Mouse (Mus musculus): ENCODE results near the gene Pold4. TPM values are rescaled to one million over a fixed set of nuclear protein-coding genes. Genes with fewer than 3 reads are reported as not detected.

Gene Pold4
- polyA plus RNA-seq, 1 experiment from 2014 or later, result 12.6 TPM

GRCm38 (mm10) chr19:4219943-4220342 lies 11.8 kb upstream of the Pold4 start:
- Histone ChIP-seq H3K36me3 (ENCODE audit: control insufficient read depth, insufficient read depth, low read length) (peaks cover 8% of the 10 kb centered on the region), H3K4me1 (ENCODE audit: control insufficient read depth, insufficient read depth, low read length) (peaks cover 30% of the 10 kb centered on the region), H3K4me2 (ENCODE audit: low read depth, severe bottlenecking) (no peak overlapping the region), H3K9me3 (ENCODE audit: control insufficient read depth, low read length) (no peaks in the 10 kb centered on the region), H3K9ac (ENCODE audit: low read length) (no peak overlapping the region), H3K4me3 (ENCODE audit: low read depth, low read length) (no peak overlapping the region), H3K27ac (replicated peaks; ENCODE audit: low read depth, low read length) (no peak overlapping the region), H3K27me3 (ENCODE audit: control insufficient read depth, insufficient read depth, low read length) (no peaks in the 10 kb centered on the region)
- ATAC-seq (ENCODE audit: insufficient number of reproducible peaks, low FRiP score, low TSS enrichment, low read depth), result no peak
- 85% methylated on average over 6 of the region's 6 CpGs for WGBS
- DNase-seq (ENCODE audit: low spot score), result no peak

DNA sequence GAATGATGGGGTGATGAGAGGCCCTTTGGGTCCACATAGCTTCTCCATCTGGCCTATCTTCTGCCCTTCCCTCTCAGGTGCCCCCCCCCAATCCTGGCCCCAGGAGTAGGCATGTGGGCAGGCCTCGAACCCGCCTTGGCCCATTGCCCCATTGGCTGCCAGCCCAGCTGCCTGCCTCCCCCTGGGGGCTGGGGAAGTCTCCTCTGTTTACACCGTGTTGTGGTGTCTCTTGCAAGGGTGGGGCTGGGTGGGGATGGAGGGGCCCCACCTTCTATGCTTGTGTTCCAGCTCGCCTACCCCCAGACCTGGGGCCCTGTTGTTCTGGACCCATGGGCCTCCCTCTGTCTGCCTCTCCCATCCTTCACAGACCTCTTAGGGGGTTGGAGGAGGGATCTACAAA lies 11.3 kb upstream of the Pold4 start:
- Histone ChIP-seq H3K9me3 (ENCODE audit: control insufficient read depth, low read length) (no peaks in the 10 kb centered on the region), H3K27ac (replicated peaks; ENCODE audit: low read depth, low read length) (no peak overlapping the region), H3K27me3 (ENCODE audit: control insufficient read depth, insufficient read depth, low read length) (no peaks in the 10 kb centered on the region), H3K36me3 (ENCODE audit: control insufficient read depth, insufficient read depth, low read length) (peaks cover 8% of the 10 kb centered on the region), H3K4me3 (ENCODE audit: low read depth, low read length) (no peak overlapping the region), H3K4me1 (ENCODE audit: control insufficient read depth, insufficient read depth, low read length) (peaks cover 30% of the 10 kb centered on the region), H3K9ac (ENCODE audit: low read length) (no peak overlapping the region), H3K4me2 (ENCODE audit: low read depth, severe bottlenecking) (no peak overlapping the region)
- DNase-seq (ENCODE audit: low spot score) (no peak), ATAC-seq (ENCODE audit: insufficient number of reproducible peaks, low FRiP score, low TSS enrichment, low read depth) (no peak)
- WGBS, result 73% methylated on average over 4 of the region's 4 CpGs

- Histone ChIP-seq H3K9me3 (ENCODE audit: control insufficient read depth, low read length) (no peaks in the 10 kb centered on the region), H3K4me3 (ENCODE audit: low read depth, low read length) (no peak overlapping the region), H3K4me1 (ENCODE audit: control insufficient read depth, insufficient read depth, low read length) (peaks cover 24% of the 10 kb centered on the region), H3K36me3 (ENCODE audit: control insufficient read depth, insufficient read depth, low read length) (peaks cover 8% of the 10 kb centered on the region), H3K27ac (replicated peaks; ENCODE audit: low read depth, low read length) (no peak overlapping the region), H3K27me3 (ENCODE audit: control insufficient read depth, insufficient read depth, low read length) (no peaks in the 10 kb centered on the region), H3K4me2 (ENCODE audit: low read depth, severe bottlenecking) (no peak overlapping the region), H3K9ac (ENCODE audit: low read length) (no peak overlapping the region)
- no peak for ATAC-seq (ENCODE audit: insufficient number of reproducible peaks, low FRiP score, low TSS enrichment, low read depth)
- WGBS, result 33% methylated on average over 14 of the region's 14 CpGs
- no peak for DNase-seq (ENCODE audit: low spot score)
Measured at GRCm38 (mm10) chr19:4220957-4221743, 10.5 kb upstream of the Pold4 start.

DNA sequence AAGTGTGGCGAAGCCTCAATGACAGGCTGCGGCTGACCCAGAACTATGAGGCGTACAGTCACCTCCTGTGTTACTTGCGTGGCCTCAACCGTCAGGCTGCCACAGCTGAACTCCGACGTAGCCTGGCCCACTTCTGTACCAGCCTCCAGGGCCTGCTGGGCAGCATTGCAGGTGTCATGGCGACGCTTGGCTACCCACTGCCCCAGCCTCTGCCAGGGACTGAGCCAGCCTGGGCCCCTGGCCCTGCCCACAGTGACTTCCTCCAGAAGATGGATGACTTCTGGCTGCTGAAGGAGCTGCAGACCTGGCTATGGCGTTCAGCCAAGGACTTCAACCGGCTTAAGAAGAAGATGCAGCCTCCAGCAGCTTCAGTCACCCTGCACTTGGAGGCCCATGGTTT lies 9.5 kb upstream of the Pold4 start:
- no peaks in the 10 kb centered on the region for H3K9me3 ChIP-seq (ENCODE audit: control insufficient read depth, low read length)
- peaks cover 13% of the 10 kb centered on the region for H3K4me1 ChIP-seq (ENCODE audit: control insufficient read depth, insufficient read depth, low read length)
- no peak overlapping the region for H3K27ac ChIP-seq (replicated peaks; ENCODE audit: low read depth, low read length)
- 76% methylated on average over 11 of the region's 11 CpGs for WGBS
- H3K4me3 ChIP-seq (ENCODE audit: low read depth, low read length), result no peak overlapping the region
- ATAC-seq (ENCODE audit: insufficient number of reproducible peaks, low FRiP score, low TSS enrichment, low read depth) (no peak), DNase-seq (ENCODE audit: low spot score) (no peak)
- peaks cover 8% of the 10 kb centered on the region for H3K36me3 ChIP-seq (ENCODE audit: control insufficient read depth, insufficient read depth, low read length)
- H3K9ac ChIP-seq (ENCODE audit: low read length), result no peak overlapping the region
- H3K4me2 ChIP-seq (ENCODE audit: low read depth, severe bottlenecking), result no peak overlapping the region
- H3K27me3 ChIP-seq (ENCODE audit: control insufficient read depth, insufficient read depth, low read length), result no peaks in the 10 kb centered on the region

DNA sequence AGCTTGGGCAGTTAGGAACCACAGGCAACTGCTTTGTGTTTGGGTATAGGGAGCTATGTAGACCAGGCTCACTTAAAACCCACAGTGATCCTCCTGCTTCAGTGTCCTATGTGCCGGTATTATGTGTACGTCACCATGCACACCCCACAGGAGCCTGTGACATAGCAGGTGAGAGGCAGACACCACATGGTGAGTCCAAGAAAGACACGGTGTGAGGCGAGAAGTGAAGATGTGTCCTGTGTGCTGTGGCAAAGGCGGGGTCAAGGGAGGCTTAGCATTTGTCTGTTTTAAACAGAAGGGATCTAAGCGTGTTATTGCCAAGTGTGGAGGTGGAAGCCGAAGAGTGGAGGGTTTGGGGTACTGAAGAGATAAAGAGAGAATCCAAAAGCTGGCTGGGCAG lies 4.9 kb upstream of the Pold4 start:
- DNase-seq (ENCODE audit: low spot score) (no peak), ATAC-seq (ENCODE audit: insufficient number of reproducible peaks, low FRiP score, low TSS enrichment, low read depth) (no peak)
- no peaks in the 10 kb centered on the region for H3K27me3 ChIP-seq (ENCODE audit: control insufficient read depth, insufficient read depth, low read length)
- no peak overlapping the region for H3K9ac ChIP-seq (ENCODE audit: low read length)
- peaks cover 8% of the 10 kb centered on the region for H3K36me3 ChIP-seq (ENCODE audit: control insufficient read depth, insufficient read depth, low read length)
- WGBS, result 92% methylated on average over 7 of the region's 7 CpGs
- no peak overlapping the region for H3K4me2 ChIP-seq (ENCODE audit: low read depth, severe bottlenecking)
- H3K4me1 ChIP-seq (ENCODE audit: control insufficient read depth, insufficient read depth, low read length), result 0 out of 2 replicates have a peak, but pooled peaks cover 3% of the 10 kb centered on the region
- H3K27ac ChIP-seq (replicated peaks; ENCODE audit: low read depth, low read length), result no peak overlapping the region
- H3K4me3 ChIP-seq (ENCODE audit: low read depth, low read length), result no peak overlapping the region
- H3K9me3 ChIP-seq (ENCODE audit: control insufficient read depth, low read length), result no peaks in the 10 kb centered on the region

DNA sequence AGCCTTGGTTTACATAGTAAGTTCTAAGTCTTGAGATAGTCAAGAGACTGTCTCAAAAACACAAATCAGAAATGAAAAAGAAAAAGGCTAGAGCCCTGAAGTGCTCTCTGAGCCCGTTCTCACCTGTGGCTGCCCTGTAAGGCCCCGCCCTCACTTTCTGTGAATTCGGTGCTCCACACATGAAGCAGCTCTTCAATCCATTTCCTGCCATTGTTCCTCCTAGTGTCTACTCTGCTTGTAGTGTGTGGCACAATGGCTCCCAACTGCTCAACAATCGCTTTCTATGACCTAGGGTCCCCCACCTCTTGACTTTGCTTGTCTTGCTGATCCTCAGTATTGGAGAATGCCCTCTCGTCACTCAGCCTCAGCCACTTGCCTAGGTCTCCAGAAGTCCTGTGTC lies 4.3 kb upstream of the Pold4 start:
- no peak for ATAC-seq (ENCODE audit: insufficient number of reproducible peaks, low FRiP score, low TSS enrichment, low read depth)
- H3K36me3 ChIP-seq (ENCODE audit: control insufficient read depth, insufficient read depth, low read length), result peaks cover 4% of the 10 kb centered on the region
- 0 out of 2 replicates have a peak, but pooled peaks cover 6% of the 10 kb centered on the region for H3K4me1 ChIP-seq (ENCODE audit: control insufficient read depth, insufficient read depth, low read length)
- H3K27ac ChIP-seq (replicated peaks; ENCODE audit: low read depth, low read length), result no peak overlapping the region
- 72% methylated on average over 5 of the region's 5 CpGs for WGBS
- no peak overlapping the region for H3K4me3 ChIP-seq (ENCODE audit: low read depth, low read length)
- H3K4me2 ChIP-seq (ENCODE audit: low read depth, severe bottlenecking), result no peak overlapping the region
- no peak for DNase-seq (ENCODE audit: low spot score)
- no peak overlapping the region for H3K9ac ChIP-seq (ENCODE audit: low read length)
- H3K27me3 ChIP-seq (ENCODE audit: control insufficient read depth, insufficient read depth, low read length), result no peaks in the 10 kb centered on the region
- no peaks in the 10 kb centered on the region for H3K9me3 ChIP-seq (ENCODE audit: control insufficient read depth, low read length)

- Histone ChIP-seq H3K36me3 (ENCODE audit: control insufficient read depth, insufficient read depth, low read length) (no peaks in the 10 kb centered on the region), H3K27ac (replicated peaks; ENCODE audit: low read depth, low read length) (no peak overlapping the region), H3K9me3 (ENCODE audit: control insufficient read depth, low read length) (no peaks in the 10 kb centered on the region), H3K4me1 (ENCODE audit: control insufficient read depth, insufficient read depth, low read length) (0 out of 2 replicates have a peak, but pooled peaks cover 6% of the 10 kb centered on the region), H3K4me2 (ENCODE audit: low read depth, severe bottlenecking) (no peak overlapping the region), H3K27me3 (ENCODE audit: control insufficient read depth, insufficient read depth, low read length) (no peaks in the 10 kb centered on the region), H3K4me3 (ENCODE audit: low read depth, low read length) (no peak overlapping the region), H3K9ac (ENCODE audit: low read length) (no peak overlapping the region)
- peak; percentile 82 for DNase-seq (ENCODE audit: low spot score)
- ATAC-seq (ENCODE audit: insufficient number of reproducible peaks, low FRiP score, low TSS enrichment, low read depth), result peak; percentile 44; the same call in 1 of the 2 replicates
- 22% methylated on average over 8 of the region's 8 CpGs for WGBS
Measured at GRCm38 (mm10) chr19:4227894-4228678, 3.6 kb upstream of the Pold4 start.

DNA sequence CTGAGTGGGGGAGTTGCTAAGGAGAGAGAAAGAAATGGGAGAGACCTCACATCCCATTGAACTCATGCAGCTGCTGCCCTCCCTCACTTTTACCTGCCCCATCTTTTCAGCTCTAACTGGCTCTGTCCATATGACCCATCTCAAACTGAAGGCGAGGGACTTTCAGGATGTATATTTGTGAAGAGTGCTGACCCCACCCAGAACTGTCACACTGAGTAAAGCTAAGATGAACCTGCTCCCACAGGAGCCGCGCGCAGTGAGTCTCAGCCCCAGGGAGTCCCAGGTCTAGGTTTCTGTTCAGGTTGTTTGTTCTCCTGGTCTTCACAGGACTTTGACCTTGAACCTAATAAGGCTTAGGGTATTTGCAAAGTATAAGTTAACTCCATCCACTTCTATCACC lies 2.8 kb upstream of the Pold4 start:
- no peak for ATAC-seq (ENCODE audit: insufficient number of reproducible peaks, low FRiP score, low TSS enrichment, low read depth)
- H3K27me3 ChIP-seq (ENCODE audit: control insufficient read depth, insufficient read depth, low read length), result no peaks in the 10 kb centered on the region
- H3K4me1 ChIP-seq (ENCODE audit: control insufficient read depth, insufficient read depth, low read length), result 0 out of 2 replicates have a peak, but pooled peaks cover 6% of the 10 kb centered on the region
- H3K9me3 ChIP-seq (ENCODE audit: control insufficient read depth, low read length), result no peaks in the 10 kb centered on the region
- H3K4me2 ChIP-seq (ENCODE audit: low read depth, severe bottlenecking), result no peak overlapping the region
- no peak overlapping the region for H3K27ac ChIP-seq (replicated peaks; ENCODE audit: low read depth, low read length)
- H3K4me3 ChIP-seq (ENCODE audit: low read depth, low read length), result no peak overlapping the region
- WGBS, result 80% methylated on average over 4 of the region's 4 CpGs
- H3K36me3 ChIP-seq (ENCODE audit: control insufficient read depth, insufficient read depth, low read length), result no peaks in the 10 kb centered on the region
- H3K9ac ChIP-seq (ENCODE audit: low read length), result no peak overlapping the region
- DNase-seq (ENCODE audit: low spot score), result no peak

Data from limb, embryonic 11.5 days (tissue).